Mouse (Mus musculus) fat pad, adult 2 months (tissue): ENCODE measurements around the gene Ccnb3.
A peak's percentile ranks its signal among the peaks of the same experiment; 100 is the strongest.
"Not testable (repeated sequence)": the region's sequence is repeated elsewhere in the genome, so short reads cannot be mapped to it uniquely, and the experiment has no call there.

Experiments
- DNase-seq: peaks from one replicate; pipeline ENCODE4 v3.0.0-alpha.2; 2011; ENCODE audit warnings: low read depth, low spot score; ENCODE audit errors: extremely low read depth

The Ccnb3 gene

GRCm38 (mm10) chrX:7041519-7041918, at the start of gene Ccnb3:
TSS of gene Ccnb3 (minus strand) at chrX:7041619.
- no peak for DNase-seq

DNA sequence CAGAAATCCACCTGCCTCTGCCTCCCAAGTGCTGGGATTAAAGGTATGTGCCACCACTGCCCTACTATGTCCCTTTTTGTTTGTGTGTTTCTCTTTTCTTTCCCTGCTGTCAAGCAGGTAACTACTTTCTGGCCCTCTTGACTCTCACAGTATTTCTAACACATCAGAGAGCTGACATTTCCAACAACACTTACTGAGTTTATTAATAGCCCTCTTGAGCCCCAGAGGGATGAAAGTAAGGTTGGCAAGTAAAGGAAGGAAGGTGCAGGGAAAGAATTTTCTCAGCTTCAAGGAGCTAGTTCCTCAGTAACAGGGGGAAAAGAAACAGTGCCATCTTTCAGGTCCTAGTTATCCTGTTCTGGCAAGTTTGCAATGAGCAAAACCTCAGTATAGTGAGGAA, 48.9 kb upstream of the Ccnb3 start:
- DNase-seq: no peak

GRCm38 (mm10) chrX:7085878-7086277, 44.5 kb upstream of the Ccnb3 start:
- DNase-seq: no peak

GRCm38 (mm10) chrX:7079820-7080429, 38.5 kb upstream of the Ccnb3 start:
- no peak for DNase-seq

GRCm38 (mm10) chrX:7068002-7068401, 26.6 kb upstream of the Ccnb3 start:
- peak; percentile 3 for DNase-seq

GRCm38 (mm10) chrX:7067219-7067618, 25.8 kb upstream of the Ccnb3 start, which contains the start of gene Akap4:
TSS of gene Akap4 (plus strand) at chrX:7067519.
- DNase-seq: no peak

DNA sequence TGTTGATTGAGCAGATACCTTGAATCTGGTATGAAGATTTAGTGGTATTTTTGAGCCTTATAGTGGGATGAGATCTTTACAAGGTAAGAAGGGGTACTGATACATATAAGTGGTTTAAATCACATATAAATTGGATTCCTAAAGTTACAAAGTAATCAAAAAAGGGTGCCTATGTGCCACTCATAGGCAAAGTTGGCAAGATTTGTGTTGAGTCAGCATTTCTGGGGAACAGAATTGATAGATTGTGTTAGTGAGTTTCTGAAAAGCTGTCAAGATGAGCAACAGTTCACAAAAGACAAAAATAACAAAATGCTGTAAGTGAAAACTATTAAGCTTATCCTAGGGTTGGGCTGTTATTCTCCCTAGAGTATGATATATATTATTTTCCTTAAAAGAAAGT, 22.7 kb upstream of the Ccnb3 start:
- no peak for DNase-seq

GRCm38 (mm10) chrX:7057634-7058033, 16.2 kb upstream of the Ccnb3 start:
- no peak for DNase-seq

DNA sequence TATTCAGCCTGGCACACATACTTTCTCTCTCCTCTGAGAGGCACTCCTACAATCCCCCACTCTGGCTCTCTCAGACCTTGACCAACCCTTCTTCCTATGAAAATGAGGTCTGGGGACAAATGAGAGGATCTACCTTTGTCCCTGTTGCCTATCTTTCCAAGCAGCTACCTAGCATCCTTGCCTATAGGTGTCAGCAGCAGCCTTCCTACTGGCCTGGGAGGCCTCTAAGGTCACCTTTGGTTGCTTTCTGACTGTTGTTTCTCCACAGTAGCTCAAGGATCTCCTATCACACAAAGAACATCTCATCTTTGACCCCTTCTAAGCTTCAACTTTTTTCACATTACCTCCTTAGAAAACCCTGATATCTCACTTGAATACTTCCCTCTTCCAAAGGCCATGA, 15.6 kb upstream of the Ccnb3 start:
- DNase-seq: no peak

GRCm38 (mm10) chrX:6983916-6984315, 57.5 kb downstream of the Ccnb3 start:
- not testable (repeated sequence) for DNase-seq

DNA sequence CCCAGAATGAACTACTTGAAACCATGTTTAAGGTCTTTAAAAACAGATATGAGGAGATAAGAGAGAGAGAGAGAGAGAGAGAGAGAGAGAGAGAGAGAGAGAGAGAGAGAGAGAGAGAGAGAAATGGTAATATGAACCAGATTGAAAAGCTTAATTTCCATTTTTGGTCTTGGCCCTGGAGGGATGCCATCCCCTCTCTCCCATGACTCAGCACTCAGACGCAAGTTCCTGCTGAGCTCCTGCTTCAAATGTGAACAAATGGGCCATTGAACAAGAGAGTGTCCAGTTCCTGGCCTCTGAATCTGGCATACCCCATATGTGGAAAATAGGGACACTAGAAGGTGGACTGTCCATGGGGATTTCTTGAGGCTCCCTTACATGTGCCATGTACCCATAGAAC, 69.5 kb downstream of the Ccnb3 start:
- DNase-seq: no peak

DNA sequence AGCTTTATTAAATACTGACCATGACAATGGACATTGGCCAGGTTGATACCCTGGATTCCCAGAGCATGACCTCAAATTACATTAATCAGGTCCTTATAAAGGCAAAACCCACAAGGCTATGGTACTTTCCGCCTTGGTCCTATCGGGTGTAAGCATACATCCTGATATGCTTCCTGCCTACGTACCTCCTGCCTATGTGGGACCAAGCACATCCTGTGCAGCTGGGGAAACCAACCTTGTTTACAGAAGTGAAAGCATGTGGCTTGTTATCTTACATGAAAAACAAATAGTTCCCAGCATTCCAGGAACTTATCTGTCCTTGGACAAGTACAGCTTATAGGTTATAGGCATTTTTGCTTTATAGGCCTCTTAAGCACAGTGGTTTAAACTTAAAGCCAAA, 72.8 kb downstream of the Ccnb3 start:
- DNase-seq: no peak
